Mouse (Mus musculus): ENCODE results near the gene Pard3.

DNA sequence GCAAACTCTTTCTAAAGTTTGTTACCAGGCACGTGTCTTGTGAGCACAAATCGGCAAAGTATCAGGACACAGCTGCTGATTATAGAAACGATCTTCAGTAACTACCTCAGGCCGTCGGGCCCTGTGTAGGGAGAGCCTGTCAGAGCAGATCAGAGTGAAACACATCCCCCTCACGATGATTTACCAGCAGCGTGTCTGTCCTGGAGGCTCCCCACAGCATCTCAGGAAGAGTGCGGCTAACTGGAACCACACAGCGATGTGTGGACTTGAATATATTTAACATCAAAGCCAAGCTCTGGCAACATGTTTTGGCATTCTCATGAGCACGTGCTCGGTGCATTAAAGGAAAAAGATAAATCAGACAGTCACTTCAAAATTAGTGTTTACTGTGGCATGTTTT lies 493.3 kb downstream of the Pard3 start:
- TF ChIP-seq POLR2A (IDR thresholded peaks at IDR 0.05; ENCODE audit: borderline replicate concordance, extremely low read depth, insufficient read depth, insufficient read length, poor library complexity, severe bottlenecking) (no peak), CTCF (IDR thresholded peaks at IDR 0.05; ENCODE audit: borderline replicate concordance, extremely low read depth, insufficient read depth, insufficient read length) (no peak)
